8 mouse cellular contexts compared by ENCODE assay signal in the genomic region with DNA sequence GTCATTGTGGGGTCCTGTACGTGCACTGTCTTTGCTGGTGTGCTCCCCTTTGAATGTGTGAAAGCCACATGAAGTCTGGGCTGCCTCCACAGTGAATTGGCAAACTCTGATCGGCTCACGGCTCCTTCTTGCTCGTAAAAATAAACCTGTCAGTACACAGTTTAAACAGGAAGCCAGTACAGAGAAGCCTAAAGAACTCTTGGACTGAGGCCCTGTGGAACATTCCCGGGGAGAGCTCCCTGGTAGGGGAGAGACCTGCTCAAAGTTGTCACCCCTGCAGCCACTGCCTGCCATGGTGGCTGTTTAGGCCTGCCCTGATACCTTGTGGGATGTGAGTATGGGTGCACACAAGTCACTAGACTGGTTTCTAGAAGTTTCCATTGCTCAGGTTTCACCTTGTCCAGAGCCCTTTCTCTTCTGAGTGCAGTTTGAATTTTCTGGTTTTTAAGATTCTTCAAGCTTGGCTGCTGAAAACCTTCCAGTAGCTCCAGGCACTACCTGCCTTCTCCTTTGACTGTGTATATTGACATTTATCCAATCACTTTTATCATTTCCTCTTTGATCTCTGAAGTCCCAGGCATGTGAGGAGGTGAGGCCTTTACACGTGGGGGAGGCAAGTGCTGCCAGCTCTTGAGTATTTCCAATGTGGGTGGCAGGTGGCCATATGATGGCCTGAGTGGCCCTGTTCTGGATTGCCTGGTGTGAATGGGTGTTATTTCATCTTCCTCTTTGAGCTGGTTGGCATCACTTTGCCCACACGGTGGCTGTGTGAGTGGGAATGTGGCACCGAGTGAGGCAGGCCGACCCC. TPM values are rescaled to one million over a fixed set of nuclear protein-coding genes. Genes with fewer than 3 reads are reported as not detected.
DNase-seq lines count a peak whose midpoint lies in the region; ATAC-seq and TF ChIP-seq lines count a peak whose summit lies in the region.
"Had no signal": no experiment of that assay in that cellular context is flagged by ENCODE, and none has a peak within 500 bp of the region (broad histone marks: within the 10 kb centered on the region; RNA-seq: fewer than 3 reads in every experiment).

No protein-coding gene starts in this region.

- TF ChIP-seq EP300 in stomach, postnatal 0 days (optimal IDR thresholded peaks at IDR 0.05): no peak

- no peaks in the 10 kb centered on the region for H3K27me3 ChIP-seq in spleen, adult 2 months (ENCODE audit: control insufficient read depth, insufficient read depth, low read length)
- no peaks in the 10 kb centered on the region for H3K27me3 ChIP-seq in kidney, embryonic 16.5 days (ENCODE audit: insufficient read depth, low read length)
- no peaks in the 10 kb centered on the region for H3K27me3 ChIP-seq in stomach, postnatal 0 days (ENCODE audit: control insufficient read depth, insufficient read depth, low read length)
- H3K27me3 ChIP-seq: neural tube, embryonic 12.5 days had no signal

- 0 out of 2 replicates have a peak overlapping the region, but pooled peaks have one; percentile 42 for H3K9ac ChIP-seq in kidney, embryonic 16.5 days (replicated peaks; ENCODE audit: low read length)
- H3K9ac ChIP-seq in stomach, postnatal 0 days (ENCODE audit: low read length): peak overlapping the region; percentile 41
- H3K9ac ChIP-seq: neural tube, embryonic 12.5 days had no signal

- 0 out of 2 replicates have a peak, but pooled peaks have one; percentile 10 for ATAC-seq in kidney, embryonic 16.5 days (ENCODE audit: low FRiP score, low TSS enrichment)
- ATAC-seq in stomach, postnatal 0 days (ENCODE audit: low FRiP score, low TSS enrichment): peak; percentile 16; the same call in 1 of the 2 replicates

- WGBS in spleen, adult 2 months: 40% methylated on average over 9 of the region's 9 CpGs
- WGBS in kidney, embryonic 16.5 days: 41% methylated on average over 9 of the region's 9 CpGs
- 35% methylated on average over 9 of the region's 9 CpGs for WGBS in stomach, postnatal 0 days

- H3K4me1 ChIP-seq in spleen, adult 2 months (ENCODE audit: control insufficient read depth, insufficient read depth, insufficient read length): peaks cover 21% of the 10 kb centered on the region; the same call in 1 of the 2 replicates
- H3K4me1 ChIP-seq in kidney, embryonic 16.5 days (ENCODE audit: insufficient read depth, low read length): peaks cover 52% of the 10 kb centered on the region
- peaks cover 34% of the 10 kb centered on the region for H3K4me1 ChIP-seq in stomach, postnatal 0 days (replicated peaks; ENCODE audit: control insufficient read depth, insufficient read depth)

- no peaks in the 10 kb centered on the region for H3K9me3 ChIP-seq in kidney, embryonic 16.5 days (ENCODE audit: low read length)
- no peaks in the 10 kb centered on the region for H3K9me3 ChIP-seq in stomach, postnatal 0 days (ENCODE audit: control insufficient read depth, low read length)
- H3K9me3 ChIP-seq: neural tube, embryonic 12.5 days had no signal

- H3K4me3 ChIP-seq in spleen, adult 2 months (ENCODE audit: extremely low read depth, insufficient read depth, insufficient read length): no peak overlapping the region
- no peak overlapping the region for H3K4me3 ChIP-seq in kidney, embryonic 16.5 days (ENCODE audit: low read length)
- H3K4me3 ChIP-seq in stomach, postnatal 0 days (ENCODE audit: low read depth, low read length): no peak overlapping the region
- H3K4me3 ChIP-seq: neural tube, embryonic 12.5 days had no signal

- no peaks in the 10 kb centered on the region for H3K36me3 ChIP-seq in spleen, adult 2 months (ENCODE audit: control insufficient read depth, insufficient read depth, low read length)
- H3K36me3 ChIP-seq in kidney, embryonic 16.5 days (ENCODE audit: insufficient read depth, low read length): no peaks in the 10 kb centered on the region
- H3K36me3 ChIP-seq in stomach, postnatal 0 days (ENCODE audit: control insufficient read depth, insufficient read depth, low read length): no peaks in the 10 kb centered on the region

- TF ChIP-seq POLR2A in spleen, adult 2 months (IDR thresholded peaks at IDR 0.05; ENCODE audit: low read depth, low read length): no peak

- H3K27ac ChIP-seq in spleen, adult 2 months (ENCODE audit: insufficient read depth, low read length): peak overlapping the region; percentile 16; the same call in 1 of the 2 replicates
- peak overlapping the region; percentile 64 for H3K27ac ChIP-seq in kidney, embryonic 16.5 days (ENCODE audit: low read length)
- H3K27ac ChIP-seq in stomach, postnatal 0 days (replicated peaks): peak overlapping the region; percentile 90
- H3K27ac ChIP-seq: neural tube, embryonic 12.5 days had no signal

- TF ChIP-seq CTCF in spleen, adult 2 months (IDR thresholded peaks at IDR 0.05; ENCODE audit: extremely low read depth, insufficient read depth, insufficient read length, insufficient replicate concordance): no peak
- no peak for TF ChIP-seq CTCF in stomach, postnatal 0 days (IDR thresholded peaks at IDR 0.05; ENCODE audit: low read depth)

- no peak overlapping the region; the same call in 1 of the 2 replicates for H3K4me2 ChIP-seq in kidney, embryonic 16.5 days (replicated peaks; ENCODE audit: low read depth, low read length)
- H3K4me2 ChIP-seq in stomach, postnatal 0 days (replicated peaks; ENCODE audit: low read depth): 0 out of 2 replicates have a peak overlapping the region, but pooled peaks have one; percentile 1
- H3K4me2 ChIP-seq: neural tube, embryonic 12.5 days had no signal

- DNase-seq in spleen, adult 2 months (ENCODE audit: low read depth in 1 of 2, low spot score in 2 of 2): no peak
- no peak for DNase-seq in spleen, postnatal 36 days (ENCODE audit: low spot score in 2 of 2)
- DNase-seq in heart, adult 8-10 months (ENCODE audit: low spot score): peak; percentile 66
- DNase-seq in stomach, postnatal 0 days (ENCODE audit: low spot score): peak; percentile 32
- no peak for DNase-seq in layer of hippocampus, postnatal 25 days (ENCODE audit: extremely low spot score in 1 of 2, low spot score in 1 of 2)
- DNase-seq in ovary, postnatal 10 days (ENCODE audit: low spot score): no peak

RNA-seq across cellular contexts. Expression of a gene that starts 8.4 kb away (rescaled TPM):
- polyA plus RNA-seq in spleen, adult 2 months (2012; rRNA removed): 35.6 and 43.7 TPM in 2 replicates
- 10 to 100 TPM; 16.4 to 20.6 (median 19.2) TPM for total RNA-seq in heart, adult 8-10 months (2022)
- 37.5 and 41.8 TPM in 2 replicates for polyA plus RNA-seq in kidney, embryonic 16.5 days (2015; fragmentation: Nextera tagmentation; extraction: Ambion mirVana)
- 28.7 and 29.4 TPM in 2 replicates for polyA plus RNA-seq in stomach, postnatal 0 days (2015; fragmentation: Nextera tagmentation; extraction: Ambion mirVana)
- total RNA-seq in layer of hippocampus, postnatal 25 days (2021): 10 to 100 TPM; 74.2 to 75.9 TPM

RNA-seq across cellular contexts. Expression of a gene that starts 24.6 kb away (rescaled TPM):
- 22.0 and 31.0 TPM in 2 replicates for polyA plus RNA-seq in spleen, adult 2 months (2012; rRNA removed)
- 1 to 10 TPM; 3.8 to 6.2 (median 4.7) TPM for total RNA-seq in heart, adult 8-10 months (2022)
- 14.6 and 15.9 TPM in 2 replicates for polyA plus RNA-seq in kidney, embryonic 16.5 days (2015; fragmentation: Nextera tagmentation; extraction: Ambion mirVana)
- 13.5 and 15.7 TPM in 2 replicates for polyA plus RNA-seq in stomach, postnatal 0 days (2015; fragmentation: Nextera tagmentation; extraction: Ambion mirVana)
- total RNA-seq in layer of hippocampus, postnatal 25 days (2021): 1 to 10 TPM; 1.3 to 1.8 TPM

Comparison
In these comparisons a context has a peak if more than half of its experiments do, and no peak if none do; other contexts are left out.
1. DNase-seq: peak in heart, adult 8-10 months (single experiment) and stomach, postnatal 0 days (single experiment); none in spleen, adult 2 months (0 of 2), spleen, postnatal 36 days (0 of 2), layer of hippocampus, postnatal 25 days (0 of 2) and ovary, postnatal 10 days (single experiment).
2. H3K27ac ChIP-seq: peak in every context shown above with its lines; median percentile 90 in stomach, postnatal 0 days; 64 in kidney, embryonic 16.5 days; 16 in spleen, adult 2 months.